ENCODE assay signal across 11 mouse cellular contexts in genomic region chr11:24091393-24092080, GRCm38 (mm10). TPM values are rescaled to one million over a fixed set of nuclear protein-coding genes. Genes with fewer than 3 reads are reported as not detected.
DNase-seq lines count a peak whose midpoint lies in the region; ATAC-seq lines count a peak whose summit lies in the region.
"Had no signal": no experiment of that assay in that cellular context is flagged by ENCODE, and none has a peak within 500 bp of the region (broad histone marks: within the 10 kb centered on the region; RNA-seq: fewer than 3 reads in every experiment).

No protein-coding gene starts in this region.

- H3K27ac ChIP-seq in lung, embryonic 16.5 days (ENCODE audit: low read length), result no peak overlapping the region
- no peak overlapping the region for H3K27ac ChIP-seq in midbrain, embryonic 10.5 days (replicated peaks)

- H3K4me3 ChIP-seq in lung, embryonic 16.5 days (ENCODE audit: low read length), result no peak overlapping the region
- no peak overlapping the region for H3K4me3 ChIP-seq in midbrain, embryonic 10.5 days

- no peak overlapping the region for H3K9ac ChIP-seq in lung, embryonic 16.5 days (ENCODE audit: low read length)

- WGBS in lung, embryonic 16.5 days, result 36% methylated on average over 15 of the region's 15 CpGs
- WGBS in midbrain, embryonic 10.5 days, result 29% methylated on average over 15 of the region's 15 CpGs

- H3K27me3 ChIP-seq in lung, embryonic 16.5 days (ENCODE audit: control insufficient read depth, insufficient read depth, low read depth, low read length), result no peaks in the 10 kb centered on the region
- peaks cover 73% of the 10 kb centered on the region for H3K27me3 ChIP-seq in midbrain, embryonic 10.5 days (ENCODE audit: low read depth, poor library complexity, severe bottlenecking)

- intact Hi-C loops in heart, postnatal 36 days (cut with DNase I), result no loop called here

- DNase-seq in heart, adult 11 months, result peak; percentile 48
- no peak for DNase-seq in heart, postnatal 36 days
- DNase-seq in lung, postnatal 14 days, result no peak
- peak; percentile 11 for DNase-seq in midbrain, embryonic 10.5 days (ENCODE audit: low spot score)
- no peak for DNase-seq in cerebellum, adult 9-10 months
- DNase-seq in yolk sac, embryonic 10.5 days (ENCODE audit: low spot score), result no peak
- DNase-seq in testis, postnatal 14 days (ENCODE audit: low spot score), result no peak
- DNase-seq: kidney, adult 8-10 months; lung, postnatal 4 days had no signal

- no peak overlapping the region for H3K4me2 ChIP-seq in lung, embryonic 16.5 days (ENCODE audit: low read depth, low read length)

- peaks cover 16% of the 10 kb centered on the region for H3K4me1 ChIP-seq in lung, embryonic 16.5 days (replicated peaks; ENCODE audit: control insufficient read depth, insufficient read depth, low read length)
- peaks cover 53% of the 10 kb centered on the region for H3K4me1 ChIP-seq in midbrain, embryonic 10.5 days

- no peaks in the 10 kb centered on the region for H3K36me3 ChIP-seq in lung, embryonic 16.5 days (ENCODE audit: control insufficient read depth, insufficient read depth, low read length)
- H3K36me3 ChIP-seq in midbrain, embryonic 10.5 days, result peaks cover 36% of the 10 kb centered on the region; the same call in 1 of the 2 replicates

- H3K9me3 ChIP-seq in lung, embryonic 16.5 days (ENCODE audit: control insufficient read depth, low read length), result no peaks in the 10 kb centered on the region
- H3K9me3 ChIP-seq in midbrain, embryonic 10.5 days (replicated peaks), result no peaks in the 10 kb centered on the region

- 0 out of 2 replicates have a peak, but pooled peaks have one; percentile 41 for ATAC-seq in lung, embryonic 16.5 days (ENCODE audit: low read depth)

RNA-seq across cellular contexts. Expression of gene Bcl11a, which starts 13.7 kb away (rescaled TPM):
- total RNA-seq in heart, postnatal 36 days (2021), result 1 to 10 TPM; 4.5 to 5.0 TPM
- 13.0 and 15.3 TPM in 2 replicates for polyA plus RNA-seq in lung, embryonic 16.5 days (2015; fragmentation: Nextera tagmentation; extraction: Ambion mirVana)
- 15.8 and 33.2 TPM in 2 replicates for polyA plus RNA-seq in midbrain, embryonic 10.5 days (2016; fragmentation: Nextera tagmentation; extraction: Ambion mirVana)

RNA-seq across cellular contexts. Expression of gene A830031A19Rik, which starts 16.7 kb away (rescaled TPM):
- not detected for total RNA-seq in heart, postnatal 36 days (2021)
- not detected in 2 replicates for polyA plus RNA-seq in lung, embryonic 16.5 days (2015; fragmentation: Nextera tagmentation; extraction: Ambion mirVana)
- not detected in 2 replicates for polyA plus RNA-seq in midbrain, embryonic 10.5 days (2016; fragmentation: Nextera tagmentation; extraction: Ambion mirVana)
- total RNA-seq: common myeloid progenitor, adult 5-6 weeks had no signal

Comparison
In these comparisons a context has a peak if more than half of its experiments do, and no peak if none do; other contexts are left out.
1. DNase-seq: peak in heart, adult 11 months (single experiment) and midbrain, embryonic 10.5 days (single experiment); none in heart, postnatal 36 days (0 of 2), lung, postnatal 14 days (single experiment), cerebellum, adult 9-10 months (single experiment), yolk sac, embryonic 10.5 days (single experiment) and testis, postnatal 14 days (single experiment).